In genomic region chr14:27367117-27367711, GRCm38 (mm10) we compare ENCODE assay signal across 12 mouse cellular contexts.
DNase-seq lines count a peak whose midpoint lies in the region; ATAC-seq and TF ChIP-seq lines count a peak whose summit lies in the region.
"Had no signal": no experiment of that assay in that cellular context is flagged by ENCODE, and none has a peak within 500 bp of the region (broad histone marks: within the 10 kb centered on the region; RNA-seq: fewer than 3 reads in every experiment).

No protein-coding gene starts in this region.

- 76% methylated on average over 10 of the region's 10 CpGs for WGBS in heart, embryonic 16.5 days
- WGBS in spleen, adult 2 months: 48% methylated on average over 10 of the region's 10 CpGs
- 67% methylated on average over 10 of the region's 10 CpGs for WGBS in limb, embryonic 10.5 days

- H3K4me2 ChIP-seq in heart, embryonic 16.5 days (ENCODE audit: low read depth, low read length): no peak overlapping the region
- H3K4me2 ChIP-seq: lung, embryonic 14.5 days had no signal

- H3K9me3 ChIP-seq in heart, embryonic 16.5 days (replicated peaks; ENCODE audit: control insufficient read depth, low read length): no peaks in the 10 kb centered on the region
- no peaks in the 10 kb centered on the region for H3K9me3 ChIP-seq in limb, embryonic 10.5 days (replicated peaks)

- H3K36me3 ChIP-seq in heart, embryonic 16.5 days (ENCODE audit: control insufficient read depth, insufficient read depth): no peaks in the 10 kb centered on the region
- peaks cover 14% of the 10 kb centered on the region for H3K36me3 ChIP-seq in spleen, adult 2 months (ENCODE audit: control insufficient read depth, insufficient read depth, low read length)
- no peaks in the 10 kb centered on the region for H3K36me3 ChIP-seq in limb, embryonic 10.5 days

- no peaks in the 10 kb centered on the region for H3K27me3 ChIP-seq in heart, embryonic 16.5 days (ENCODE audit: control insufficient read depth, insufficient read depth, low read length)
- H3K27me3 ChIP-seq in spleen, adult 2 months (ENCODE audit: control insufficient read depth, insufficient read depth, low read length): no peaks in the 10 kb centered on the region
- no peaks in the 10 kb centered on the region for H3K27me3 ChIP-seq in limb, embryonic 10.5 days (ENCODE audit: low read depth, poor library complexity, severe bottlenecking)
- H3K27me3 ChIP-seq: CH12.LX had no signal

- DNase-seq in heart, postnatal 4 days: no peak
- DNase-seq in spleen, adult 2 months (ENCODE audit: low read depth in 1 of 2, low spot score in 2 of 2): no peak
- no peak for DNase-seq in spleen, postnatal 10 days (ENCODE audit: low spot score in 2 of 2)
- no peak for DNase-seq in limb, embryonic 10.5 days (ENCODE audit: low spot score)
- no peak for DNase-seq in frontal cortex, postnatal 10 days (ENCODE audit: low spot score in 2 of 2)
- DNase-seq: lung, embryonic 14.5 days; thymus, postnatal 25 days had no signal

- H3K27ac ChIP-seq in heart, embryonic 16.5 days (ENCODE audit: low read length): peak overlapping the region; percentile 24; the same call in 1 of the 2 replicates
- H3K27ac ChIP-seq in spleen, adult 2 months (ENCODE audit: insufficient read depth, low read length): 0 out of 2 replicates have a peak overlapping the region, but pooled peaks have one; percentile 33
- peak overlapping the region; percentile 66 for H3K27ac ChIP-seq in limb, embryonic 10.5 days

- ATAC-seq in heart, embryonic 16.5 days (replicated peaks; ENCODE audit: extremely low read depth, insufficient read depth, low FRiP score): no peak
- no peak for ATAC-seq in cerebellum, adult (ENCODE audit: insufficient number of reproducible peaks, low FRiP score, low TSS enrichment)
- no peak for ATAC-seq in erythroblast, adult 5-6 weeks (replicated peaks; ENCODE audit: low FRiP score, poor library complexity, severe bottlenecking)
- ATAC-seq: forebrain, embryonic 14.5 days had no signal

- no peak for TF ChIP-seq POLR2A in spleen, adult 2 months (IDR thresholded peaks at IDR 0.05; ENCODE audit: low read depth, low read length)

- TF ChIP-seq CTCF in spleen, adult 2 months (IDR thresholded peaks at IDR 0.05; ENCODE audit: extremely low read depth, insufficient read depth, insufficient read length, insufficient replicate concordance): no peak

- peaks cover 28% of the 10 kb centered on the region for H3K4me1 ChIP-seq in heart, embryonic 16.5 days (ENCODE audit: control insufficient read depth, insufficient read depth, low read length)
- peaks cover 33% of the 10 kb centered on the region; the same call in 1 of the 2 replicates for H3K4me1 ChIP-seq in spleen, adult 2 months (ENCODE audit: control insufficient read depth, insufficient read depth, insufficient read length)
- H3K4me1 ChIP-seq in limb, embryonic 10.5 days: peaks cover 26% of the 10 kb centered on the region

- no peak overlapping the region for H3K4me3 ChIP-seq in heart, embryonic 16.5 days (ENCODE audit: low read length)
- no peak overlapping the region for H3K4me3 ChIP-seq in spleen, adult 2 months (ENCODE audit: extremely low read depth, insufficient read depth, insufficient read length)
- no peak overlapping the region for H3K4me3 ChIP-seq in limb, embryonic 10.5 days

- H3K9ac ChIP-seq in heart, embryonic 16.5 days (ENCODE audit: low read length): 0 out of 2 replicates have a peak overlapping the region, but pooled peaks have one; percentile 4
- H3K9ac ChIP-seq: lung, embryonic 14.5 days had no signal
